Mouse (Mus musculus) stomach, embryonic 14.5 days (tissue): ENCODE measurements around the gene Hrct1. TPM values are rescaled to one million over a fixed set of nuclear protein-coding genes. Genes with fewer than 3 reads are reported as not detected.

Experiments
- ATAC-seq: fragments of 200-750 bp; cut with Nextera tagmentation; 2 replicates; pipeline ENCODE4 v1.8.0; 2017; ENCODE audit warnings: low read depth, moderate TSS enrichment; ENCODE audit not compliant: insufficient number of reproducible peaks, insufficient read depth, low FRiP score
- H3K27ac ChIP-seq: fragments of 300-500 bp; sonication (generic); 2 replicates; pipeline ENCODE4 v1.5.1; 2014; ENCODE audit warnings: mild to moderate bottlenecking, low read length, moderate library complexity, mixed read lengths
- H3K27me3 ChIP-seq: fragments of 300-500 bp; sonication (generic); 2 replicates; pipeline ENCODE4 v1.6.1; 2014; ENCODE audit warnings: low read length, control low read depth, mixed read lengths; ENCODE audit not compliant: control insufficient read depth, insufficient read depth
- H3K36me3 ChIP-seq: fragments of 300-500 bp; sonication (generic); 2 replicates; pipeline ENCODE4 v1.6.1; 2014; ENCODE audit warnings: mild to moderate bottlenecking, control low read depth, low read length, moderate library complexity, mixed read lengths; ENCODE audit not compliant: control insufficient read depth, insufficient read depth
- H3K4me1 ChIP-seq: fragments of 300-500 bp; sonication (generic); 2 replicates; pipeline ENCODE4 v1.6.1; 2014; ENCODE audit warnings: low read length, control low read depth, mixed read lengths; ENCODE audit not compliant: control insufficient read depth, insufficient read depth
- H3K4me2 ChIP-seq: fragments of 300-500 bp; sonication (generic); replicated peaks from 2 replicates; pipeline ENCODE4 v1.6.1; 2014; ENCODE audit warnings: low read depth, low read length, control low read depth
- H3K4me3 ChIP-seq: fragments of 300-500 bp; sonication (generic); 2 replicates; pipeline ENCODE4 v1.5.1; 2014; ENCODE audit warnings: low read depth, low read length, control low read depth
- H3K9ac ChIP-seq: fragments of 300-500 bp; sonication (generic); replicated peaks from 2 replicates; pipeline ENCODE4 v1.6.1; 2014; ENCODE audit warnings: low read depth, mild to moderate bottlenecking, control low read depth, low read length, moderate library complexity, mixed read lengths
- H3K9me3 ChIP-seq: fragments of 300-500 bp; sonication (generic); 2 replicates; pipeline ENCODE4 v1.6.1; 2016; ENCODE audit warnings: low read depth, low read length, control low read depth; ENCODE audit not compliant: control insufficient read depth
- WGBS: fragments of 180-500 bp; shearing (Covaris S2); extraction: QIAGEN DNeasy Blood & Tissue Kit; methylation state at CpG from one replicate; pipeline ENCODE4 v1.1.7; 2014; 5-methylcytosine and 5-hydroxymethylcytosine counted together
- polyA plus RNA-seq: library from polyadenylated mRNA; unstranded; fragments of >200 nt; fragmentation: Nextera tagmentation; extraction: Ambion mirVana; gene quantifications from 2 replicates; pipeline ENCODE4 v1.2.1, GENCODE M21; 2014

Gene Hrct1
- polyA plus RNA-seq, 1 experiment from 2014 or later: 0.78 TPM

DNA sequence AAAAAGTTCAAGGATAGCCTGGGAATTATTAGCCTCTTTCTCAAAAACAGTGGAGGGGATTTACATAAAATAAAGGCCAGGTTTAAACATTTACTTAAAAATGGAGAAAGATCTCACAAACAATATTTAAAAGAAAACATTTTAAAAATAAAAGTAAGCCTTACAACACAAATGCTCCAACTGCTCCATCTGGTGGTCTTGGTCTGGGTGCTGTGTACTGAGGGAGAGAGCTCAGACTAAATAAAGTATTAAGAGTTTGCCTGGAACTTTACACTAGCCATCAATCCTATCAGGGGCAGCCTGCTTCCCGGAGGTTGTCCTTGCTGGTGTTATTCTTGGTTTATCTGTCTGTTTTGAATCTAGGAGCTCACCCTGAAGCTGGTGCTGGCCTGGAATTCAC is 16.1 kb downstream of the Hrct1 start:
- 8% methylated on average over 1 of the region's 1 CpGs for WGBS
- H3K9ac ChIP-seq: no peak overlapping the region
- no peak overlapping the region for H3K4me3 ChIP-seq
- H3K9me3 ChIP-seq: no peaks in the 10 kb centered on the region
- ATAC-seq: no peak
- no peaks in the 10 kb centered on the region for H3K4me1 ChIP-seq
- no peak overlapping the region for H3K4me2 ChIP-seq
- H3K36me3 ChIP-seq: no peaks in the 10 kb centered on the region
- no peak overlapping the region for H3K27ac ChIP-seq
- no peaks in the 10 kb centered on the region for H3K27me3 ChIP-seq

DNA sequence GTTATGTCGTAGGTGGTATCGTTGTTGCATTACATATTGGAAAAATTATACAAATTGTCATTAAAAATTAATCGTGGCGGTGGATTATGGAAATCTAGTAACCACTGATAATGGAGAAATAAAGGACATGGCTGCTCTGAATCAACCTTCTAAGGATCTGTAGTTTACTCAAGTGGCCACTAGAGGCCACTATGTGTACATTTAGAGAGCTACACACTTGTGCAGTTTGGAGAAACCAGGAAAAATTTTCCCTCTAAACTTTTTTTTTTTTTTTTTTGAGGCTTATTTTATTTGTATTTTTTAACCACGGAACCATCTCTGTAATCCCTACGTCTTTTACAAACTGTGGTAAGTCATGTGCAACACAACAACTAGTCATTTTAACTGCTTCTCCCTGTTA is 18.2 kb downstream of the Hrct1 start:
- no peaks in the 10 kb centered on the region for H3K4me1 ChIP-seq
- no peak overlapping the region for H3K4me2 ChIP-seq
- H3K27ac ChIP-seq: no peak overlapping the region
- WGBS: 14% methylated on average over 6 of the region's 6 CpGs
- no peaks in the 10 kb centered on the region for H3K36me3 ChIP-seq
- ATAC-seq: no peak
- H3K9ac ChIP-seq: no peak overlapping the region
- no peak overlapping the region for H3K4me3 ChIP-seq
- no peaks in the 10 kb centered on the region for H3K27me3 ChIP-seq
- H3K9me3 ChIP-seq: no peaks in the 10 kb centered on the region

DNA sequence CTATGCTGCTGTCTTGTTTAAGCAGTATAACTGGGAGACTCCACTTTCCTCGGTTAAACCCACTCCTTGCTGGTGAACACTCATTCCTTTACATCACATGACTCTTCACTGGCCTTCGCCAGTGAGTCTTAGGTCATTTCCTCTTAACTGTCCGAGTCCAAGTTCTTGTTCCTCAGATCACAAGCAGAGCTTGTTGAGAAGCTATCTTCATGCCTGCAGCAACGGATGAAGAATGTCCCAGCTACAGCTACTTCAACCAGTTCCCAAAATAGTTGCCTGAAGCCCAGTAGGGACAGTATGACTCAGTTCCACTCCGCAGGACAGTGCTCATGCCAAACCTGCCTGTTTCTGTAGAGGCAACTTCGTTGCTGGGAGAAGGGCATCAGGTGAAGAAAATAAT is 30.2 kb downstream of the Hrct1 start:
- Histone ChIP-seq H3K4me1 (no peaks in the 10 kb centered on the region), H3K27ac (no peak overlapping the region), H3K27me3 (no peaks in the 10 kb centered on the region), H3K9ac (no peak overlapping the region), H3K4me2 (no peak overlapping the region), H3K36me3 (no peaks in the 10 kb centered on the region), H3K9me3 (no peaks in the 10 kb centered on the region), H3K4me3 (no peak overlapping the region)
- ATAC-seq: no peak
- WGBS: 79% methylated on average over 6 of the region's 6 CpGs

DNA sequence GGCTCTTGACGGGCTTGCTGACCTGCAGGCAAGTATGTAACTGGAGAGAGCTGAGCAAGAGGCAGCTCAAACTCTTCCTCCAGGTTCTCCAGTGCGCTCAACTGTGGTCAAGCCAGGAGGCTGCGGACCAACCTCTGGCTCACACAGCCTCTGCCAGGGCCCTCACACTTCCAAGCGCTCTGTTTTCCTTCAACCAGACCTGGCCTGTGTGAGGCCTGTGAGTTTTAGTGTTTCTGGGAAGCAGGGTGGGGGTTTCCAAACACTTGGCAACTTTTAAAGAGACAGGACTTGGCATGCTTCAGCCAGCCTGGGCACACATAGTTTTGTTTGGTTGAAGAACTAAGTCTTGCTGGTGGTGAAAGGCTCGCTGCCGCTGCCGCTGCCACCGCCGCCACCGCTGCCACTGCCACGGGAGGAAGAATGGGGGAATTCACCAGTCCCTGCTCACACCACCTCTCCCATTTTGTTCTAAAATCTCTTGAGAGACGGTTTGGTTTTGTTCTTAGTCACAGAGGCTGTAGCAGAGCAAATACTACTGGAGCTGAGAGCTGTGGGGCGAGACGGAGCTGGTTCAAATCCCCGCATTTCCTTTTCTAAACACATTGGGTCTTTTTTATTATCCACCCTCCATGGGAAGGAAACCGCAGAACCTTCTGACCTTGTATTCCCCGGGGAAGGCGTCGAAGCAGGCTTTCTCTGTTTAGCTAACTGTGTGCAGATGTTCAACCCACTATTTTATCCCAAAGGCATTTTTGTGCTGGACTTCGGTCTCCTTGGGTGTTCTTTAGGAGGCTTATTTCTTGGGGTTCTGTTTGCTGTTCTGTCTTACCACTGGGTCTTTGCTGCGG is 32.8 kb downstream of the Hrct1 start:
- Histone ChIP-seq H3K4me3 (no peak overlapping the region), H3K9ac (no peak overlapping the region), H3K4me1 (no peaks in the 10 kb centered on the region), H3K36me3 (no peaks in the 10 kb centered on the region), H3K4me2 (no peak overlapping the region), H3K27me3 (no peaks in the 10 kb centered on the region), H3K9me3 (no peaks in the 10 kb centered on the region), H3K27ac (no peak overlapping the region)
- ATAC-seq: no peak
- 82% methylated on average over 21 of the region's 21 CpGs for WGBS

DNA sequence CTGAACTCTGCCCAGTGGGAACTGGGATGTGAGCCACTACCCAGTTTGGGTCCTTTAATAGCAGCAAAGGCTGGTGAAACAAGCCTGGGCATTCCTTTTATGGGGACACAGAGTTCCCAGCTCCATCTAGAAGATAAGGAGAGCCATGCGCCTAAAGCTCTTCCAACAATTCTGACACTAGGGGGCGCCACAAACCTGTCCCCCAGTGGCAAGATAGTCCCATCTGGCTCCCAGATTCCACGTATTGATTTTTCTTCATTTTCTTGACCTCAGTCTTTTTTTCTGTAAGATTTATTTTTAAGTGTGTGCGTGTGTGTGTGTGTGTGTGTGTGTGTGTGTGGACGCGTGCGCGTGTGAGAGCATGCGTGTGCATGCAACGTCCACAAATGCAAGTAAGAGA is 33.5 kb downstream of the Hrct1 start:
- WGBS: 74% methylated on average over 10 of the region's 10 CpGs
- no peak overlapping the region for H3K4me2 ChIP-seq
- ATAC-seq: no peak
- no peak overlapping the region for H3K4me3 ChIP-seq
- H3K36me3 ChIP-seq: no peaks in the 10 kb centered on the region
- H3K4me1 ChIP-seq: no peaks in the 10 kb centered on the region
- H3K9me3 ChIP-seq: no peaks in the 10 kb centered on the region
- H3K27me3 ChIP-seq: no peaks in the 10 kb centered on the region
- no peak overlapping the region for H3K27ac ChIP-seq
- H3K9ac ChIP-seq: no peak overlapping the region

DNA sequence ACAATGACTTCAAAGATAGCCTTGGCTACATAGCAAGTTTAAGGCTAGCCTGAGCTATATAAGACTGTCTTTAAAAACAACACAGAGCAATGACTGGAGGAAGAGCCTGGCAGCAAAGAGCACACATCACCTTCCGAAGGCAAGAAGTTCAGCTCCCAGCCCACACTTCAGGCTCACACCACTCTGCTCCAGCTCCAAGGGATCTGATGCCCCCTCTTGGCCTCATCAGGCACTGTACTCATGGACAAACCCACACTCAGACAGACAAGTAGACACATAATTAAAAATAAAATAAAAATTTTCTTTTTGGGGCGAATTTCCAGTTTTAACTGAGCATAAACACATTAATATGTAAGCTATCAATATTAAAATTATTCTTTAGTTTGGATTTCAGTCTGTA is 34.3 kb downstream of the Hrct1 start:
- Histone ChIP-seq H3K36me3 (no peaks in the 10 kb centered on the region), H3K4me3 (no peak overlapping the region), H3K27me3 (no peaks in the 10 kb centered on the region), H3K4me2 (no peak overlapping the region), H3K9me3 (no peaks in the 10 kb centered on the region), H3K9ac (no peak overlapping the region), H3K4me1 (no peaks in the 10 kb centered on the region), H3K27ac (no peak overlapping the region)
- 82% methylated on average over 2 of the region's 2 CpGs for WGBS
- no peak for ATAC-seq

DNA sequence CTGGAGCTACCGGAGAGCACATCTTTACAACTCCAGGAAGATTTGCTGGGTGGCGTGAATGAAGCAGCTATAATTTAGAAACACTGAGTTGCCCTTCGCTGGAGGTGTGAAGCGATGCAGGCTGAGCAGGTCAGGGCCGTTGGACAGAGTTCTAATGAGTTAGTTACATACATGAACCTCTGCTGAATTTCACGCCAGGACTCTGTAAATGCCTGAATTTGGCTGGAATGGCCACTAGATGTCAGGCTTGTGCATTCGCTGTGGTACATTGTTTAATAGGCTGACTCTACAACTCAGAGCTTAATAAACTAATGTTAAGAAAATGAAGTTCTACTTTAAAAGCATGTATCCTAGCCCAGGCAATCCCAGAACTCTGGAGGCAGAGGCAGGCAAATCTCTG is 36.4 kb downstream of the Hrct1 start:
- Histone ChIP-seq H3K9me3 (no peaks in the 10 kb centered on the region), H3K27ac (no peak overlapping the region), H3K9ac (no peak overlapping the region), H3K4me2 (no peak overlapping the region), H3K4me1 (no peaks in the 10 kb centered on the region), H3K27me3 (no peaks in the 10 kb centered on the region), H3K36me3 (no peaks in the 10 kb centered on the region), H3K4me3 (no peak overlapping the region)
- ATAC-seq: no peak
- WGBS: 21% methylated on average over 7 of the region's 7 CpGs

DNA sequence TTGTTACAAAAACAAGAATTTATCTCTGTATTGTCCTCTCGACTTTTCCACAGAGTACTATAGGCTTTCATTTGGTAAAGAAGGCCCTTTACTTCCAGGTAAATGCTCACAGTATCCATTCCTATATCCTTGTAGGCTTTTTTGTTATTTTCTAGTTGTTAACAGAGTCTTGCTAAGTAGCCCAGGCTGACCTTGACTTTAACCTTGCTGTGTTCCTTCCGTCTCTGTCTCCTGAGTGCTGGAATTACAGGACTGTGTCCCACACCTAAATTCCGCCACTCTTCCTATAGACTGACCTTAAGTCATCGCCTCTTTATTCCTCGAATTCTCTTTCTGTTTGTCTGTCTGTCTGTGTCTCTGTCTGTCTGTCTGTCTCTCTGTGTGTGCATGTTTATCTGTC is 41.4 kb downstream of the Hrct1 start:
- 80% methylated on average over 5 of the region's 5 CpGs for WGBS
- ATAC-seq: no peak
- Histone ChIP-seq H3K27ac (no peak overlapping the region), H3K4me2 (no peak overlapping the region), H3K4me3 (no peak overlapping the region), H3K36me3 (no peaks in the 10 kb centered on the region), H3K9ac (no peak overlapping the region), H3K27me3 (no peaks in the 10 kb centered on the region), H3K9me3 (no peaks in the 10 kb centered on the region), H3K4me1 (no peaks in the 10 kb centered on the region)

DNA sequence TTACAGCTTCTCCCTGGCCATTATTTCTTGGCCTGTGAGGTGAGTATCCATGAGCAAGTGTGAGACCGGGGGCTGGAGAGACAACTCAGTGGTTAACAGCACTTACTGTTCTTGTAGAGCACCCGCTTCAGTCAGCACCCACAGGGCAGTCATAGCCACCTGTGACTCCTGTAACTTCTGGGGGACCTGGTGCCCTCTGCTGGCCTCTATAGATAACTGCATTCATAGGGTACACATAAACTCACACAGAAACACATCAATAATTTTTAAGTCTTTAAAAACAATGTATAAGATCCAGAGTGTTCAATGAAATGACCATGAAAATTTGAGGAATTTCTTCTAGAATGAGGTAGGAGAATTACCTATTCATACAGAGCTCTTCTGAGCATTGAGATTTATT is 42.4 kb downstream of the Hrct1 start:
- H3K9me3 ChIP-seq: no peaks in the 10 kb centered on the region
- H3K36me3 ChIP-seq: no peaks in the 10 kb centered on the region
- WGBS: 96% methylated on average over 2 of the region's 2 CpGs
- no peaks in the 10 kb centered on the region for H3K4me1 ChIP-seq
- H3K9ac ChIP-seq: no peak overlapping the region
- no peaks in the 10 kb centered on the region for H3K27me3 ChIP-seq
- no peak overlapping the region for H3K4me3 ChIP-seq
- no peak overlapping the region for H3K27ac ChIP-seq
- ATAC-seq: no peak
- no peak overlapping the region for H3K4me2 ChIP-seq
